Mouse (Mus musculus): Measurements from ENCODE around the gene Cope.

GRCm38 (mm10) chr8:70323716-70324115 is 21.4 kb downstream of the Cope start:
- TF ChIP-seq HCFC1 (IDR thresholded peaks at IDR 0.05; ENCODE audit: low read depth, low read length) (no peak), MEF2A (IDR thresholded peaks at IDR 0.05; ENCODE audit: borderline replicate concordance, low read depth, low read length) (no peak), ETS1 (conservative IDR thresholded peaks at IDR 0.05; ENCODE audit: low read depth, low read length) (no peak), MAX (IDR thresholded peaks at IDR 0.05; ENCODE audit: low read length) (no peak), CTCF (conservative IDR thresholded peaks at IDR 0.05 in 1 of 2, IDR thresholded peaks at IDR 0.05 in 1 of 2; ENCODE audit: low read depth in 2 of 2, low read length in 2 of 2) (peak in 1 of 2 experiments; percentile 42; a peak in 2 of 4 replicates), CHD2 (IDR thresholded peaks at IDR 0.05; ENCODE audit: low read length) (no peak), EP300 (IDR thresholded peaks at IDR 0.05; ENCODE audit: low read length) (no peak), JUND (conservative IDR thresholded peaks at IDR 0.05; ENCODE audit: low read depth, low read length) (no peak), POLR2A (IDR thresholded peaks at IDR 0.05; ENCODE audit: low read depth, low read length) (no peak), KAT2A (IDR thresholded peaks at IDR 0.05; ENCODE audit: insufficient replicate concordance, low read length) (no peak), PAX5 (IDR thresholded peaks at IDR 0.05; ENCODE audit: low read length) (no peak), UBTF (IDR thresholded peaks at IDR 0.05; ENCODE audit: low read depth, low read length) (no peak)
